Mouse (Mus musculus) E14TG2a.4 (cell line): ENCODE measurements around the gene Ppil6.

Experiments used
- CTCF ChIP-seq: conservative IDR thresholded peaks from 2 replicates; pipeline ENCODE4 v1.5.1; 2014; ENCODE audit warnings: low read length
- POU5F1 ChIP-seq: IDR thresholded peaks from 2 replicates; pipeline ENCODE4 v1.6.1; 2014; ENCODE audit warnings: low read length, borderline replicate concordance

DNA sequence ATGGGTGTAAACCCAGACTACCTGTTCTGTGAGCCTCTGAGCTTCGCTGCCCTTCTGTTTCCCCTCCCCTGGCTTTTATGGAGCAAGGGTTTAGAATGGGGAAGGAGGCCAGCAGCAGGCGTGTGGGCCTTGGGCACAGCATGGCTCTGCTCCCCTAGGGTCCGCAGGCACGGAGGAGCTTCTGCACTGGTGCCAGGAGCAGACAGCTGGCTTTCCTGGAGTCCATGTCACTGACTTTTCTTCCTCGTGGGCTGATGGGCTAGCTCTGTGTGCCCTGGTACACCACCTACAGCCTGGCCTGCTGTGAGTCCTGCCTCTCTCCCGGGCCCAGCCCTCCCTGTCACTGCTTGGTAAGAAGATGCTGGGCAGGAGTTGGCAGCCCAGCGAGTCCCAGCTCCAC is 7.8 kb upstream of the Ppil6 start:
- no peak for TF ChIP-seq CTCF
- no peak for TF ChIP-seq POU5F1
